Mouse (Mus musculus) erythroid progenitor cell, adult 5-6 weeks (primary cell): ENCODE results near the gene Gm10273. TPM values are rescaled to one million over a fixed set of nuclear protein-coding genes. Genes with fewer than 3 reads are reported as not detected.

Experiments used
- total RNA-seq, 2 experiments: library from RNA; stranded (forward) in 1 of 2; stranded (reverse) in 1 of 2; fragments of 150-400 nt in 1 of 2; fragments of 186-747, 209-891 nt in 1 of 2; gene quantifications; 2 replicates each; pipeline versions ENCODE4 v1.2.3 to v1.2.4; 2015 to 2017; ENCODE audit warnings: low replicate concordance in 2 of 2

Gene Gm10273
- total RNA-seq, 2 experiments from 2014 or later = 18.9 TPM; not detected in 1

Other genes with a start within 250 kb of the Gm10273 start
- gene Sept10, start 173.8 kb upstream of the Gm10273 start, total RNA-seq (2015; ENCODE audit: low replicate concordance) = not detected in 2 replicates
- gene Sept10, start 173.8 kb upstream of the Gm10273 start, total RNA-seq (2017; ENCODE audit: low replicate concordance) = 2.4 TPM in 1 of 2 replicates, not detected in the other
- gene Sowahc, start 173.7 kb upstream of the Gm10273 start, total RNA-seq (2015; ENCODE audit: low replicate concordance) = 2.5 and 3.4 TPM in 2 replicates
- gene Sowahc, start 173.7 kb upstream of the Gm10273 start, total RNA-seq (2017; ENCODE audit: low replicate concordance) = 2.1 and 3.6 TPM in 2 replicates
- gene P4ha1, start 72.3 kb upstream of the Gm10273 start, total RNA-seq (2015; ENCODE audit: low replicate concordance) = 2.5 and 6.5 TPM in 2 replicates
- 8.9 and 12.9 TPM in 2 replicates for gene P4ha1, start 72.3 kb upstream of the Gm10273 start, total RNA-seq (2017; ENCODE audit: low replicate concordance)
- not detected in 2 replicates for gene Pla2g12b, start 8.0 kb downstream of the Gm10273 start, total RNA-seq (2015; ENCODE audit: low replicate concordance)
- not detected in 2 replicates for gene Pla2g12b, start 8.0 kb downstream of the Gm10273 start, total RNA-seq (2017; ENCODE audit: low replicate concordance)
- gene Oit3, start 46.1 kb downstream of the Gm10273 start, total RNA-seq (2015; ENCODE audit: low replicate concordance) = not detected in 2 replicates
- not detected in 2 replicates for gene Oit3, start 46.1 kb downstream of the Gm10273 start, total RNA-seq (2017; ENCODE audit: low replicate concordance)
- gene Gm10322, start 220.4 kb downstream of the Gm10273 start, total RNA-seq (2015; ENCODE audit: low replicate concordance) = not detected in 2 replicates
- not detected in 2 replicates for gene Gm10322, start 220.4 kb downstream of the Gm10273 start, total RNA-seq (2017; ENCODE audit: low replicate concordance)
- 14.7 and 17.3 TPM in 2 replicates for gene Mcu, start 221.1 kb downstream of the Gm10273 start, total RNA-seq (2015; ENCODE audit: low replicate concordance)
- 14.8 and 16.8 TPM in 2 replicates for gene Mcu, start 221.1 kb downstream of the Gm10273 start, total RNA-seq (2017; ENCODE audit: low replicate concordance)